Mouse (Mus musculus) adrenal gland, postnatal 14 days (tissue): ENCODE results near the gene Cdc42. TPM values are rescaled to one million over a fixed set of nuclear protein-coding genes. Genes with fewer than 3 reads are reported as not detected.

ENCODE experiments used
- DNase-seq: peaks from one replicate; pipeline ENCODE4 v3.0.0; 2021; ENCODE audit warnings: mixed read lengths
- long read RNA-seq, 2 experiments: library from polyadenylated mRNA; stranded (forward); transcript quantifications; one replicate each; pipeline ENCODE4 v2.0.0; 2021
- total RNA-seq: library from RNA; stranded (reverse); gene quantifications from 2 replicates; pipeline ENCODE4 v1.2.3, GENCODE M21; 2021

Gene Cdc42
- total RNA-seq: 355 and 372 TPM in 2 replicates
- long read RNA-seq, experiment 1, transcript Cdc42-202 (6 exons, 2,108 nt): major isoform, 464 of 626 reads
- long read RNA-seq, experiment 1, transcript Cdc42-201 (6 exons, 1,448 nt): minor isoform, 8 of 626 reads
- long read RNA-seq, experiment 1, partial matches to known transcripts: 92 of 626 reads
- long read RNA-seq, experiment 1, other reads (novel, unspliced or antisense): 62 of 626 reads
- long read RNA-seq, experiment 2, transcript Cdc42-202 (6 exons, 2,108 nt): major isoform, 263 of 392 reads
- long read RNA-seq, experiment 2, transcript Cdc42-201 (6 exons, 1,448 nt): minor isoform, 5 of 392 reads
- long read RNA-seq, experiment 2, partial matches to known transcripts: 69 of 392 reads
- long read RNA-seq, experiment 2, other reads (novel, unspliced or antisense): 55 of 392 reads

- DNase-seq: peak; percentile 100
Measured at GRCm38 (mm10) chr4:137357517-137358254, at the start of gene Cdc42. TSS of gene Cdc42 (minus strand) at chr4:137357720.

- DNase-seq: no peak
Measured at GRCm38 (mm10) chr4:137405571-137405970, 48.1 kb upstream of the Cdc42 start.

- peak; percentile 88 for DNase-seq
Measured at GRCm38 (mm10) chr4:137396641-137397525, 39.4 kb upstream of the Cdc42 start.

- peak; percentile 75 for DNase-seq
Measured at GRCm38 (mm10) chr4:137393378-137394135, 36.0 kb upstream of the Cdc42 start.

DNA sequence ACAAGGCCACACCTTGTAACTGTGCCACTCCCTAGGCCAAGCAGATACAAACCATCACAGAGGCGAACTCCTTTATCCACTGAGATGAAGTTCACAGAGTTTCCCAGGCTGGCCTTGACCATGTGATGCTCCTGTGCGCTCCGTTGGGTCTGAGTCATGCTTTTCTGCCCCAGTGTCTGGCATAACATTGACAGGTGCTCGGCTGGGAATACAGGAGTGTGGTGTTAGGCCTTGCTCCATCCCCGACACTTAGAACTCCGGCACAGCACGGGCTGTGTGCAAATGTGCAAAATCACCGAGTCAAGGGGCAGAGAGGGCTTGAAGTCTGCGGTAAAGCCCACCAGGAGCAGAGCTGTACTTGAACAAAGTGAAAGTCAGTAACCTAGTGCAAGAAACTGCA, 35.4 kb upstream of the Cdc42 start:
- DNase-seq: peak; percentile 59

- no peak for DNase-seq
Measured at GRCm38 (mm10) chr4:137391287-137391686, 33.8 kb upstream of the Cdc42 start.

GRCm38 (mm10) chr4:137390196-137390595, 32.7 kb upstream of the Cdc42 start:
- no peak for DNase-seq

DNA sequence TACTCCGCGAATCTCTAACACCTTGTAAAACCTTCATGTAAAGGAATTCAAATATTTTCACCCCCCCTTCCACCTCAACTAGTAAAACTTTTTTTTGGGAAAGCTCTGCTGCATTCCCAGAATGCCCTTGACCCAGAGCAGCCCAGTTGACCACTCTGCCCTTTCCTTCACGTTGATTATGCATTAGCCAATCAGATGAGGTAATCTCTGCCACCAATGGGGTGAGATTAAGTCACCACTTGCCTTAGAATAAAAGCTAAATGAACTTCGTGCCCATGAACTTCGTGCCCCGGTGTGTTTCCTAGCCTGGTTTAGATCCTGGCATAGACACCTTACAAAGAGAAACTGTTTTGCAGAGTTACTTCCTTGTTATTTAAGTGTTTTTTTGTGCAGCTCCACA, 31.5 kb upstream of the Cdc42 start:
- peak; percentile 60 for DNase-seq

- DNase-seq: peak; percentile 89
Measured at GRCm38 (mm10) chr4:137388059-137388794, 30.7 kb upstream of the Cdc42 start.

DNA sequence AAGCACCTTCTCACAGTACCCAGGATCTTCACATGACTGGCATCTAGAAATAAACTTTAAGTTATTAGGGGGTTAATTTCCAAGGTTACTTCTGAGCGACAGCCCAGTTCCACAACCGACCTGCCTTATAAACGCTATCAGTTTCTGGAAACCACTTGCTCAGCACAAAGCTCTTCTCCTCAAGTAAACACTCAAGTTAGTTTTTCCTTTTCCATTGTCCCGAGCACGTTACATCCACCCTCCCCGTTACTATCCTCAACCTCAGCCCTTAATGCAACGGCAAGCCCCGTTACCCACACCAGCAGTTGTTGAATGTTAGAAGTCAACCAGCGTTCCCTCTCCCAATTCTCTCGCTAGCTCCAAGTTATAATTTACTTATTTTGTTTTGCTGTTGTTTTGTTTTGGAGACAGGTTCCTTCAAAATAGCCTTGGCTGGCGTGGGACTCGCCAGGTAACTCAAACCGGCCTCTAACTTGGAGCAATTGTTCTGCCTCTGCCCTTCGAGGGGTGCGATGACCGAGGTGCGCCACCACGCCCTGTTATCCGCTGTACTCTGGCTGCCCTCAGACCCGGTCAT, 30.1 kb upstream of the Cdc42 start:
- no peak for DNase-seq

DNA sequence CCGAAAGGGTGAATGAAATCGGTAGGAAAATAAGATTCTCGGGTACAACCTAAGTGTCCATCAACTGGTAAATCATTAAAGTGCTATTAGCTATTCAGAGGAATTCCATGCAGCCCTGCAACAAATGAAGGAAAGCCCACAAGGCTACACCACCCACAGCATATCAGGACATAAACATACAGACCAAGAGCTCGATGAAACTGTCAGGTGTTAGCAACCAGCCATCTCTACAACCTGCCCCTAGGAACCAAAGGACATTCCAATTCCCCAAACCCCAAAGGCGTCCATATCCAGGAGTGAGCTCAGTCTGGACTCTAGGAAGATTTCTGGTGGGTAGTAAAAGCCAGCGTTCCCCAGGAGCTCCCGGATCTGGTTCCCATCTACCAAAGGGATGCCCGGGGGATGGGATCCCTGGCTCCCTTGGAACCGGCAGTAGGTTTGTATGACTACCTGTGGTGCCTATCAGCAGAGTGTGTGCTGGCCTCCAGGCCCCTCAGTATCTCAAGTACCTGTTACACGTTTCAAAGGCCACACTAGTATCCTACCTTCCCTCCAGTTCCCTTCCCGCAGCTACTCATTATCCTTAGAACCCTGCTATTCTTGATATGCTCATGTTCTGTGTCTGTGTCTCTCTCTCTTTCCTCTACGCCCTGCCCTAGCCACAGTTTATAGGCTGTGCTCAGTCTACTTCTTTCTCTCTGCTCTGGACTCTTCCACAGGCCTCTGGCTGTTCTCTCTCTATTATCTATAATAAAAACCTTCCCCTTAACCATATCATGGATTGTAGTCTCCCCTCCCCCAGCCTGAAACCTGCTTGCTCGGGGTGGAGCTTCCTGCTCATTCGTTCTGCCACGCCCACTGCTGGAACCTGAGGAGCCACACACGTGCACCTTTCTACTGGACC, 23.4 kb upstream of the Cdc42 start:
- DNase-seq: no peak

DNA sequence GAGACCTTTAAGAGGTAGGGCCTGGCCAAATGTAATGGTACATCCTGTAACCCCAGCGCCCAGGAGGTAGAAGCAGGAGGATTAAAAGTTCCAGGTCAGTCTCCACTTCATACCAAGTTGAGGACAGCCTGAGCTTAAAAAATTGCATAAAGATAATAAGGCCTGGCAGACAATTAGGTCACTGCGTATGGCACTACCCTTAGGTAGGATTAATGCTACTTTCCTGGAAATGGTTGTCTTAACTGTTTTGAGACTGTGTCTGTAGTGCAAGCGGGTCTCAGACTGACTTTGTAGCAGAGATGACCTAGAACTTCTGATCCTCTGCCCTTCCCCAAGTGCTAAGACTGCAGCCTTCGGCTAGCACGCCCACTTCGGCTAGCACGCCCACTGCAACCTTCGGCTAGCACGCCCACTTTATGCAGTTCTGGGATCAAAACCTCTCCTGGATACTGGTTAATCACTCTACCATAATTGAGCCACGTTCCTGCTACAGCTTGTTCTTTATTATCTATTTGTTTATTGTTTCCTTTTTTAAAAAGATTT, 22.3 kb upstream of the Cdc42 start:
- no peak for DNase-seq

DNA sequence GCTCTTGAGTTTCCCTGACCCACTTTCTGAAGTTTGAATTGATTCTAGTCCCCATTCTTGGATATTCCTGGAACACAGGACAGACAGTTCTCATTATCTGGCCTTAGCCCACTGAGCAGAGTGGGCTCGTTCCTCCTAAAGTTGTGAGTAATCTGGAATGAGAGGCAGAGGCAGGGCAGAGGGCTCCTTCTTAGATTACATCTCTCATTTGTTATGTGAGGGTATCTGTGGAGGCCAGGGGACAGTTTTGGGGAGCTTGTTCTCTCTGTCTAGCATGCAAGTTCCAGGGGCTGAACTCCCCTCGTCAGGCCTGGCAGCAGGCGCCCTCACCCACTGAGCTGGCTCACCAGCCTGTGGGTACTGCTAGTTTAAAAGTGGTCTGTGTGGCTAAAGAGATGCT, 21.6 kb upstream of the Cdc42 start:
- DNase-seq: no peak

GRCm38 (mm10) chr4:137377526-137378304, 20.2 kb upstream of the Cdc42 start:
- DNase-seq: peak; percentile 35

- no peak for DNase-seq
Measured at GRCm38 (mm10) chr4:137376778-137377177, 19.3 kb upstream of the Cdc42 start.

DNA sequence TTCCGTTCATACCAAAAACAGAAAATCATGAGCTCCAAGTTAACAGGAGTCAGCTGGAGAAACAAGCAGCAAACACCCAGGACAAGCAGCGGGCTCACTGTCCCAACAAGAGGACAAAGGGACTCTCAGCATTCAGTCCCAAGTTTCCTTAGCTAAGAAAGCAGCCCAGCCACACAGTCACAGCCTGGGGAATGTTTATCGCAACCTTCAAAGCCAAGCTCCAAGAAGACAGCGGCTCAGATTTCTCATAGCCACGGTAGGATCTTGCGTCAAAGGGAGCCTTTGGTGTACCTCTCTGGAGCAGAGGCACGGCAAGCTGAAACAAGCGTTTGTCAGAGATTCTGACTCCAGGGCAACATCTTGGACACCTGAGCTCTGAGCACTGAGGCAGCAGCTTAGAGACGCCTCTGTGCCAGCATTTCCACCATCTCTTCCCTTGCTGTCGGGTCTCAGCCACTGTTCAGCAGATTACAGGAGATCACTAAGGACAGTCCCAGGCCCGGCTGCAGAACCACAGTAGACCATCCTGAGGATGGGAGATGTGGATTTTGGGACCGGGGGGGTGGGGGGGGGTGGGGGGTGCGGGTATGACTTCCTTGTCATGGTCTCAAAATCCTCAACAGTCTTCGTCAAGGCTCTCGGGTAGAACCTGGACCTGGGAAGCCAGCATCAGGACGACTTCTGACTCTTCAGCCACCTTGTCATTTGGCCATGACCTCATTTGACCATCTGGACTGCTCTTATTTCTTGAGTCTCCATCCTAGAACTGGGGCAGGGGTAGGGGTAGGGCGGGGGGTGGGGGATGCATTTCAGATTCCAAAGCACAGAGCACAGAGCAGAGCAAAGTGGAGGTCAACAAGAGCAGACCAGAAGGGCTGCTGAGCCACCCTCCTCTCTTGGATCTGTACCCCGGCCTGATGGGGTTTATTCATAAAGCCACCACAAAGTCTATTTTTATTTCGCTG, 18.1 kb upstream of the Cdc42 start:
- DNase-seq: peak; percentile 57

GRCm38 (mm10) chr4:137373711-137374110, 16.2 kb upstream of the Cdc42 start:
- DNase-seq: peak; percentile 46
